Mouse (Mus musculus) midbrain, embryonic 15.5 days (tissue): ENCODE measurements around the gene Mettl1. TPM values are rescaled to one million over a fixed set of nuclear protein-coding genes. Genes with fewer than 3 reads are reported as not detected.
A peak's percentile ranks its signal among the peaks of the same experiment; 100 is the strongest.

Experiments
- ATAC-seq: fragments of 200-750 bp; cut with Nextera tagmentation; replicated peaks from 2 replicates; pipeline ENCODE4 v1.8.0; 2017; ENCODE audit warnings: moderate TSS enrichment
- H3K27ac ChIP-seq: fragments of 300-500 bp; sonication (generic); 2 replicates; pipeline ENCODE4 v1.5.1; 2015; ENCODE audit warnings: mild to moderate bottlenecking, inconsistent platforms
- H3K27me3 ChIP-seq: fragments of 300-500 bp; sonication (generic); replicated peaks from 2 replicates; pipeline ENCODE4 v1.6.1; 2015; ENCODE audit warnings: inconsistent platforms
- H3K36me3 ChIP-seq: fragments of 300-500 bp; sonication (generic); replicated peaks from 2 replicates; pipeline ENCODE4 v1.6.1; 2015; ENCODE audit warnings: inconsistent platforms
- H3K4me1 ChIP-seq: fragments of 300-500 bp; sonication (generic); 2 replicates; pipeline ENCODE4 v1.6.1; 2015; ENCODE audit warnings: inconsistent platforms
- H3K4me2 ChIP-seq: fragments of 300-500 bp; sonication (generic); 2 replicates; pipeline ENCODE4 v1.6.1; 2015; ENCODE audit warnings: inconsistent platforms, mild to moderate bottlenecking, moderate library complexity
- H3K4me3 ChIP-seq: fragments of 300-500 bp; sonication (generic); 2 replicates; pipeline ENCODE4 v1.5.1; 2015; ENCODE audit warnings: mild to moderate bottlenecking, inconsistent platforms
- H3K9ac ChIP-seq: fragments of 300-500 bp; sonication (generic); 2 replicates; pipeline ENCODE4 v1.6.1; 2015; ENCODE audit warnings: mild to moderate bottlenecking, inconsistent platforms
- H3K9me3 ChIP-seq: fragments of 300-500 bp; sonication (generic); 2 replicates; pipeline ENCODE4 v1.6.1; 2016; ENCODE audit warnings: inconsistent platforms
- WGBS: fragments of 180-500 bp; shearing (Covaris S2); methylation state at CpG from one replicate; pipeline ENCODE4 v1.1.7; 2015; ENCODE audit warnings: mixed read lengths; 5-methylcytosine and 5-hydroxymethylcytosine counted together
- polyA plus RNA-seq: library from polyadenylated mRNA; unstranded; fragments of >200 nt; fragmentation: Nextera tagmentation; extraction: Ambion mirVana; gene quantifications from 2 replicates; pipeline ENCODE4 v1.2.1, GENCODE M21; 2015

The Mettl1 gene
- polyA plus RNA-seq, 1 experiment from 2014 or later, result 21.7 TPM

DNA sequence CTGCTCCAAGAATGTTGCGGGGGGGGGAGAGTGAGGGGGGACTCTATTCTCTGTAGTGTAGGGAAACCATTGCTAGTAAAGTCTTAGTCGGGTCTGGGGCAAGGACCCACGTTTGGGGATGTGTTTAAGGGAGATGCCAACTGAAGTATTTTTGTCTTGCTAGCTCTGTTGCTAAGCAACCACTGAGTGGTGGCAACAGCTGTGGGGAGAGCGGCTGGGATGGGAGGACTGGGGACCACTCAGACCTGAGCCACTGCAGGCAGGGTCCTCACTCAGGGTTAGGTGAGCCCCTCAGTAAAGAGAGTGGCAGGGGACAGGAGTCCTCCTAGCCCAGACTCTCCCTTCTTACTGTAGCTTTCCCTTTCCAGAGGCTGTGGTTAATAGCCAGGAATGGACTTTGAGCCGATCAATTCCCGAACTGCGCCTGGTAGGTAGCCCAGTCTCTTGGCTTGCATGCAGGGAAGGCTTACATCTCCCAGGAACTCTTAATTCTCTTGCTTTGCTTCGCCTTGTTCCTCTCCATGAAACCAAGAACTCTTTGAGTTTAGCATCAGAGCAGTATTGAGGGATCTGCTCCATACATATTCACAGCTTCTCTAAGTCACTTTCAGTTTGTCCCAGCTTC lies 40.9 kb downstream of the Mettl1 start:
- 21% methylated on average over 8 of the region's 8 CpGs for WGBS
- Histone ChIP-seq H3K27ac (0 out of 2 replicates have a peak overlapping the region, but pooled peaks have one; percentile 18), H3K9me3 (no peaks in the 10 kb centered on the region), H3K4me2 (peak overlapping the region; percentile 89), H3K9ac (peak overlapping the region; percentile 89; the same call in 1 of the 2 replicates), H3K36me3 (peaks cover 7% of the 10 kb centered on the region; the same call in 1 of the 2 replicates), H3K4me1 (peaks cover 52% of the 10 kb centered on the region), H3K27me3 (no peaks in the 10 kb centered on the region), H3K4me3 (peak overlapping the region; percentile 87)
- ATAC-seq, result no peak

GRCm38 (mm10) chr10:127083292-127083914 lies 42.2 kb downstream of the Mettl1 start:
- H3K9ac ChIP-seq, result 0 out of 2 replicates have a peak overlapping the region, but pooled peaks have one; percentile 3
- H3K36me3 ChIP-seq, result peaks cover 18% of the 10 kb centered on the region; the same call in 1 of the 2 replicates
- whole genome bisulfite sequencing, result 27% methylated on average over 8 of the region's 8 CpGs
- ATAC-seq, result no peak
- 0 out of 2 replicates have a peak, but pooled peaks cover 6% of the 10 kb centered on the region for H3K27me3 ChIP-seq
- H3K9me3 ChIP-seq, result no peaks in the 10 kb centered on the region
- H3K4me1 ChIP-seq, result peaks cover 39% of the 10 kb centered on the region
- H3K4me3 ChIP-seq, result no peak overlapping the region
- H3K27ac ChIP-seq, result no peak overlapping the region
- no peak overlapping the region for H3K4me2 ChIP-seq

DNA sequence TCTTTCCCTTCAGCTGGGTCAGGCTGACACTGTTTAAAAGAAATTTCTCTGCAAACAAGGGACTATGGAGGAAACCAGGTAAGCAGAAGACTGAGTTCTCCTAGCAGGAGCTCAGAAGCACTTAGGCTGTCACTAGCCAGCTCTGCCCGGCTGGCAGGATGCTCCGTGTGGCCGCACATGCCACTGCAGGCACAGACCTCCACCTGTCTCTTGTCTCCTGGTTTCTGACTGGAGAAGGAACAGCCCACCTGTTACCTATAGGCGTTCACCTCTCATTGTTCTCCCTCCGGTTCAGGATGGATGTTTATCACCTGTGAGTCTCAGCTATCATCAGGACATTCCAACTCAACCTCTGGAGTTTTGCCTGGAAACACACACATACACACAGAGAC lies 42.7 kb downstream of the Mettl1 start:
- H3K27me3 ChIP-seq, result peaks cover 10% of the 10 kb centered on the region
- no peak overlapping the region for H3K4me2 ChIP-seq
- no peak for ATAC-seq
- no peaks in the 10 kb centered on the region for H3K9me3 ChIP-seq
- no peak overlapping the region for H3K27ac ChIP-seq
- peaks cover 18% of the 10 kb centered on the region; the same call in 1 of the 2 replicates for H3K36me3 ChIP-seq
- peaks cover 37% of the 10 kb centered on the region for H3K4me1 ChIP-seq
- H3K4me3 ChIP-seq, result no peak overlapping the region
- H3K9ac ChIP-seq, result no peak overlapping the region
- 64% methylated on average over 5 of the region's 5 CpGs for WGBS

GRCm38 (mm10) chr10:127085052-127085451 lies 43.8 kb downstream of the Mettl1 start:
- H3K4me1 ChIP-seq, result peaks cover 34% of the 10 kb centered on the region
- no peak overlapping the region for H3K27ac ChIP-seq
- H3K36me3 ChIP-seq, result peaks cover 24% of the 10 kb centered on the region; the same call in 1 of the 2 replicates
- H3K4me3 ChIP-seq, result no peak overlapping the region
- ATAC-seq, result no peak
- H3K4me2 ChIP-seq, result no peak overlapping the region
- WGBS, result 87% methylated on average over 9 of the region's 9 CpGs
- H3K9ac ChIP-seq, result no peak overlapping the region
- H3K27me3 ChIP-seq, result peaks cover 22% of the 10 kb centered on the region
- no peaks in the 10 kb centered on the region for H3K9me3 ChIP-seq

GRCm38 (mm10) chr10:127085633-127086032 lies 44.4 kb downstream of the Mettl1 start:
- no peak overlapping the region for H3K27ac ChIP-seq
- H3K27me3 ChIP-seq, result peaks cover 28% of the 10 kb centered on the region
- H3K36me3 ChIP-seq, result peaks cover 24% of the 10 kb centered on the region; the same call in 1 of the 2 replicates
- H3K4me3 ChIP-seq, result no peak overlapping the region
- no peaks in the 10 kb centered on the region for H3K9me3 ChIP-seq
- no peak overlapping the region for H3K4me2 ChIP-seq
- ATAC-seq, result no peak
- H3K9ac ChIP-seq, result no peak overlapping the region
- H3K4me1 ChIP-seq, result peaks cover 31% of the 10 kb centered on the region
- 77% methylated on average over 6 of the region's 6 CpGs for WGBS

DNA sequence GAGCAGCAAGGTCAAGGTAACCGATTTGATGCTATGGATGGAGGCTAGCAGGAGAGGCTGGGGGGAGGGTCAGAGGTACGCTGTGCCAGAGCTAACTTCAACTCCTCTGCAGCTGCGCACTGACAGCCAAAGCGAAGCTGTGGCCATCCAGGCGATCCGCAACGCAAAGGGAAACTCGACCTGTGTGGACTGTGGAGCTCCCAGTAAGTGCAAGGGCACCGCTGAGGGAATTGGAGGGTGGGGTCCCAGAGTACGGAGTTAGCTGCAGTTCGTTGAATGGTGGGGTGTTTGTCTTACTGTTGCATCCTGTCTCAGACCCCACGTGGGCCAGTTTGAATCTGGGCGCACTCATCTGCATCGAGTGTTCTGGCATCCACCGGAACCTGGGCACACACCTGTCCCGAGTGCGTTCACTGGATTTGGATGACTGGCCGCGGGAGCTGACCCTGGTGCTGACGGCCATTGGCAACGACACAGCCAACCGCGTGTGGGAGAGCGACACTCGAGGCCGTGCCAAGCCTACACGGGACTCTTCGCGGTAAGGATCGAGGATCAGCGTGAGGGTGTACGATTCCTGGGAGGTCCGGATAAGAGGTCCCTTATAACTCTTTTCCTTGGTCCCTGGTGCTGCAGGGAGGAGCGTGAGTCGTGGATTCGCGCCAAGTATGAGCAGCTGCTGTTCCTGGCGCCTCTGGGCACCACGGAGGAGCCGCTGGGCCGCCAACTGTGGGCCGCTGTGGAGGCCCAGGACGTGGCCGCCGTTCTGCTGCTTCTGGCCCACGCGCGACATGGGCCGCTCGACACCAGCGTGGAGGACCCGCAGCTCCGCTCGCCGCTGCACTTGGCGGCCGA lies 49.6 kb downstream of the Mettl1 start:
- no peak for ATAC-seq
- WGBS, result 10% methylated on average over 57 of the region's 57 CpGs
- peaks cover 18% of the 10 kb centered on the region; the same call in 1 of the 2 replicates for H3K36me3 ChIP-seq
- H3K4me3 ChIP-seq, result peak overlapping the region; percentile 8
- H3K4me1 ChIP-seq, result peaks cover 27% of the 10 kb centered on the region
- H3K27me3 ChIP-seq, result peaks cover 31% of the 10 kb centered on the region
- no peak overlapping the region for H3K27ac ChIP-seq
- H3K9ac ChIP-seq, result no peak overlapping the region; the same call in 1 of the 2 replicates
- H3K9me3 ChIP-seq, result no peaks in the 10 kb centered on the region
- H3K4me2 ChIP-seq, result peak overlapping the region; percentile 32

- ATAC-seq, result peak; percentile 26
- no peaks in the 10 kb centered on the region for H3K9me3 ChIP-seq
- WGBS, result 13% methylated on average over 51 of the region's 51 CpGs
- peaks cover 18% of the 10 kb centered on the region; the same call in 1 of the 2 replicates for H3K36me3 ChIP-seq
- peak overlapping the region; percentile 32 for H3K4me2 ChIP-seq
- no peak overlapping the region for H3K9ac ChIP-seq
- no peak overlapping the region for H3K27ac ChIP-seq
- H3K4me3 ChIP-seq, result peak overlapping the region; percentile 8
- peaks cover 31% of the 10 kb centered on the region for H3K27me3 ChIP-seq
- peaks cover 27% of the 10 kb centered on the region for H3K4me1 ChIP-seq
Measured at GRCm38 (mm10) chr10:127091507-127092396, 50.5 kb downstream of the Mettl1 start.

GRCm38 (mm10) chr10:127092742-127093141 lies 51.5 kb downstream of the Mettl1 start:
- Histone ChIP-seq H3K9me3 (no peaks in the 10 kb centered on the region), H3K27ac (no peak overlapping the region), H3K27me3 (peaks cover 30% of the 10 kb centered on the region), H3K36me3 (peaks cover 10% of the 10 kb centered on the region; the same call in 1 of the 2 replicates), H3K4me3 (no peak overlapping the region), H3K9ac (no peak overlapping the region), H3K4me1 (peaks cover 27% of the 10 kb centered on the region), H3K4me2 (no peak overlapping the region)
- no peak for ATAC-seq
- 57% methylated on average over 4 of the region's 4 CpGs for WGBS

- 27% methylated on average over 7 of the region's 7 CpGs for WGBS
- Histone ChIP-seq H3K4me1 (peaks cover 27% of the 10 kb centered on the region), H3K27ac (peak overlapping the region; percentile 50), H3K4me2 (no peak overlapping the region), H3K36me3 (peaks cover 7% of the 10 kb centered on the region), H3K4me3 (no peak overlapping the region), H3K27me3 (peaks cover 16% of the 10 kb centered on the region), H3K9ac (no peak overlapping the region), H3K9me3 (no peaks in the 10 kb centered on the region)
- no peak for ATAC-seq
Measured at GRCm38 (mm10) chr10:127094382-127094802, 53.2 kb downstream of the Mettl1 start.
